Mouse (Mus musculus): Measurements from ENCODE around the gene Slc8a1. TPM values are rescaled to one million over a fixed set of nuclear protein-coding genes. Genes with fewer than 3 reads are reported as not detected.

The Slc8a1 gene
- total RNA-seq, 1 experiment from 2014 or later = 5.5 TPM

GRCm38 (mm10) chr17:81335526-81335925 lies 402.7 kb downstream of the Slc8a1 start:
- DNase-seq = no peak

Measured in adrenal gland, postnatal 25 days (tissue).